Mouse (Mus musculus) frontal cortex, postnatal 25 days (tissue): ENCODE measurements around the gene Crb1.
"Not testable (repeated sequence)": the region's sequence is repeated elsewhere in the genome, so short reads cannot be mapped to it uniquely, and the experiment has no call there.

Experiments
- DNase-seq, 2 experiments: peaks; one replicate each; pipeline ENCODE4 v3.0.0; 2022; ENCODE audit warnings: low spot score in 2 of 2

Gene Crb1

GRCm38 (mm10) chr1:139376638-139377286 lies at the start of gene Crb1:
Gene Crb1, minus strand, starts transcription at chr1:139377100.
- DNase-seq = no peak

GRCm38 (mm10) chr1:139425006-139425405 lies 48.1 kb upstream of the Crb1 start:
- no peak for DNase-seq

DNA sequence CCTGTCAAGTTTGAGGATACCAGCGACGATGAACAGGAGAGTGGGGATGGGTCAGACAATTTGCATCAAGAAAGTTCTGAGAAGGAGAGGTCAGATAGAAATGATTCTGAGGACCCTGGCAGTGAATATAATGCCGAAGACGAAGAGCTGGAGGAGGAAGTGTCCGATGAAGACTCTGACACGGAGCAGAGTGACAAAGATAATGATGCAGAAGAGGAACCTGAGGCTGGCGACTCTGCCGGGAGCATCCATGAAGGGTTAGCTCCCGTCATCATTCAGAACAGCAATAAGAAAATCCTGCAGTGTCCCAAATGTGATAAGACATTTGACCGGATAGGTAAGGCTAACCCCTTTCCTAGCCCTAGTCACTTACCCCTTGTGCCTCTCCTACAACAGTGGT lies 47.0 kb upstream of the Crb1 start:
- DNase-seq = no peak

GRCm38 (mm10) chr1:139422941-139423340 lies 46.0 kb upstream of the Crb1 start:
- no peak for DNase-seq

DNA sequence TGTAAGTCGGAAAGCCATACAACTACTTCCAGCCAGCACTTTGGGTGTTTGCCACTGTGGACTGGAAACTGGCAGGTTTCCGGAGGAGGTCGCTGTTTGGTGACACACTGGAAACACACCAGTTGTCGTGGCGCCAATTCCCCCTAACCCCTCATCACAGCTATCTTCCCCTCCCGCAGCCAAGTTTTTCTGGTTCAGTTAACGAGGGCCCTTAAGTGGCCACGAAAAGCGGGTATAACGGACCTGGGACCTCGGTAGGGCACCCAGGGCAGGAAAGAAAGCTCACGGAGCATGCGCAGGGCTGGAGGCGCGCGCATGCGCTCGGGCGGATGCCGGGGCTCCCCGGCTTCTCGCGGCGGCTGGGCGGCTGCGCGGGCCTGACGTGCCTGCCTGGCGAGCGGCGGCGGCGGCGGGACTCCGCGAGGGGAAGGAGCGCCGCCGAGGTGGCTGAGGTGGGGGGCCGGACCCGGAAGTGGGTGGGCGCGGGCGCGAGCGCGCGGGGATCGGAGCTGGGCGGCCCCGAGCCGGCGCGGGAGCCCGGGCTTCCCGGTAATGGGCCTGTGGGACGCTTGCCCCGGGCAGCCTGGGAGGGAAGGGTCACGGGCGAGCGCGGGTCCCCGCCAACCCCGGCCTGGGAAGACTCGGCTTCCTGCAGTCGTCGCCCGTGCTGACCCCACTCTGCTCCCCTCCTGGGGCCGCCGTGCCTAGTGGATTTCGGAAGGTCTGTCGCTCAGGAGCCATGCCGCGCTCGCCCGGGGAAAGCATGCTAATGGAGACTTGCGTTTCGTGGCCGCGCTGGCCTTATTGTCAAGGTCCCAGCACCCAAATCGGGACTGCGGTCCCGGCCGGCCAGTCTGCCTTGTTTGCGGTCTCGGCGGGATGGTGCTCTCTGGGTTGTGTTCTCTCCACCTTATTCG lies 45.2 kb upstream of the Crb1 start, which contains the start of gene Zbtb41:
TSS of gene Zbtb41 (plus strand) at position 414 of the 917 bp plus-strand sequence.
- peak; percentile 75 to 85 for DNase-seq

DNA sequence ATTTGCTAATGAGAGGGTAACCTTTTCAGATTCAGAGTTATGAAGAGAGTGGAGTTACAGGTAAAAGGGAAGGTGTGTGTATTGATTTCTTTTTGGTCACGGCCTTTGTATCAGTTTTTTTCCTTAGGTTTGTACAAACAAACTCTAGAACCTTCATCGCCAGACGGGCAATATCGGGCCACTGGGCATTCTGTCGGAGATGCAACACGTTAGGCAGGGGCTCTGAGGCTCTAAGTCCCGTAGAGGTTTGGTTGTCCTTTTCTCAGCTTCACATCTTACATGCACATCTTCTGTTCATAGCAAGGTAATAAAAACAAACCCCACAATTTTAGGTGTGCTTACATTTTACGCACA lies 44.6 kb upstream of the Crb1 start:
- DNase-seq = no peak

- no peak for DNase-seq
These were observed 36.6 kb upstream of the Crb1 start for GRCm38 (mm10) chr1:139413465-139413864.

DNA sequence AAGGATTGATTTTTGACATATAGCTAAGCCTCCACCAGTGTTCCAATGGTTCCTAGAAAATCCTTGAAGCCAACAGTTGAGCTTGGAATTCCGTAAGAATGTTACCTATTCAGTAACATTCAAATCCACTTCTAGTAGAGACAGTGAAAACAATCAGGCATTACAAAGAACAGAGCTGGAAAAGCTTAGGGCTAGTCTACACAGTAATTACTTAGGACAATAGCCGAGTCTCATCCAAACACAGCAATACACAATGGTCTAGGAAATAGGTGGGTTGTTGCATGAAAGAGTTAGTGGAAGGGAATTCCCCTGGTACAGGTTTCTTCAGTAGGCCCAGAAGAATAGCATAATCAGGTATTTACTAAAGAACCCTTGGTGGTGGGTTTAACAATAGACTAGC lies 35.5 kb upstream of the Crb1 start:
- not testable (repeated sequence) for DNase-seq

GRCm38 (mm10) chr1:139407701-139408100 lies 30.8 kb upstream of the Crb1 start:
- DNase-seq = no peak

GRCm38 (mm10) chr1:139405766-139406165 lies 28.9 kb upstream of the Crb1 start:
- DNase-seq = no peak

DNA sequence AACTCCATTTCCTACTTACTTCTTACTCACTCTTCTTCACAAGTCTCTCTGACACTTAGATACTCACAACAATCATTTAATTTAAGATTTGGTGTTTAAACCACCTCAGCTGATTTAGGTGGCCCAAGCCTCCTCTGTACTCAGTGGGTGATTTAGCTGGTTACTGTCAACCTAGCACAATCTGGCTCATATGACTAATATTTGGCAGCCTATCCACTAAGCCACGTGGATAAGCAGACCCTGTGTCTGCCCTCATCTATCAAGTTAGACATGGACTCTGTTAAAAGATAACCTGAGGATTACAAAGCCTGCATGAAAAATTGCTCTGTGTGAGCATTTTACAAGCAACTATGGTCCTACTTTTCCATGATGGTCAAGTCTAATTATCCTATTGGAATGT lies 19.7 kb upstream of the Crb1 start:
- no peak for DNase-seq

DNA sequence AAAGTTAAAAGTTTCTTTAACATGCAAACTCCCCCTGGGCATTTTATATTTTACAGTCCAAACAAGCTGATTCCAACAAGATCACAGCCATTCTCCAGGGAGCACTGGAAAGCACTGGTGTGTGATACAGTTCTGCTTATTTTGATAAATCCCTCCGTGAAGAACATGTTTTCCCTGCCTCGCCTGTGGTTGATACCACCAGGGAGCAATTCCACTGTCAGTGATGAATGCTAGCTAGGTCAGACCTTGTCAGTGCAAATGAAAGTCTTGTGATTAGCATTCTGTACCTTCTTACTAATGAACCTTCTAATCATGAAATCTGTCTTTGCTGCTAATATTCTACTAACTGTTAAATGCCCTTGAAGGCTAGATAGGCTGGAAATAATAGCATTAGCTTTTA lies 14.8 kb upstream of the Crb1 start:
- DNase-seq = no peak

GRCm38 (mm10) chr1:139379621-139379984 lies 2.7 kb upstream of the Crb1 start:
- DNase-seq = no peak

GRCm38 (mm10) chr1:139378861-139379620 lies 2.1 kb upstream of the Crb1 start:
- no peak for DNase-seq

- DNase-seq = no peak
These were observed 1.0 kb downstream of the Crb1 start for GRCm38 (mm10) chr1:139375900-139376299.

DNA sequence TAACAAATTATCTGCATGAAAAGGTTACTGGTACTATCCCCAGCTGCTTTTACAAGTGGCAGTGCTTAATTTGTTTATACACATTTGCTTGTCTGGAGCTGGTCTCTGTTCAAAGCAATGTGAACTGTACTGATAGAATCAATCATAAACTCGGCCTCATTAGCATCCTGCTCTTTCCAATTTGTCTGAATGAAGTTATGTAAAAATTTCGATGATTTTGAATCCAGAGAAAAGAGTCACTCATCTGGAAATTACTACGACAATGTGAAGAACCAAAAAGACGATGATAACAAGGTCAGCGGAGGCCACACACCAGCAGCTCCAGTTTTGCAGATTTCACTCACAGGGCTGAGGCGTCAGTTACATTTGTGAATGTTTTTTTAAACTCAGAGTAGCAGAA lies 5.6 kb downstream of the Crb1 start:
- DNase-seq = no peak

- DNase-seq = no peak
These were observed 28.3 kb downstream of the Crb1 start for GRCm38 (mm10) chr1:139348566-139348965.

GRCm38 (mm10) chr1:139346602-139347371 lies 30.1 kb downstream of the Crb1 start:
- DNase-seq = no peak

DNA sequence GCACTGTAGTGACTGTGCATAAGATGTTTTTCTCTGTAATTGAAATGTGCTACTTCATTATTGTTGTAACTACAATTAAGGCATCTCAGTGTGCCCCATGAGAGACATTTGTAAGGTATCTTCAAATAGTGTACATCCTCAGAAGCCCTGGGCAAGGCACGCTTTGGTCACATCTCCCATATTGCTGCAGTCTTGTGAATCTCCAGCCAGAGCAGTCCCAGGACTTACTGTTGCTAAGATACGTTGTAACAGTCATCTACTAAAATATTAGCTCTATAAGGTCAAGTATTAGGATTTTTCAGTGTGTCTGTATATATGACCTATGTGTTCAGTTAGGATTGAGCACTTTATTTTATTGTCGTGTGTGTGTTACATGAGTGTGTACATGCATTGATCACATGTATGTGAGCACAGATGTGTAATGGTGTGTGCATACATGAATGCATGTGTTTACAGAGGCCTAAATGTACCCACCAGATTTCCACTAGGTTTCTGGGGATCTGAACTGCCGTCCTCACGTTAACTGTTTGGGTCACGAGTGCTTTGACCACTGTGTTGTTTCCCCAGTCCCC lies 30.8 kb downstream of the Crb1 start:
- DNase-seq = no peak

GRCm38 (mm10) chr1:139340178-139340859 lies 36.6 kb downstream of the Crb1 start:
- DNase-seq = no peak

GRCm38 (mm10) chr1:139336997-139337396 lies 39.9 kb downstream of the Crb1 start:
- no peak for DNase-seq
